8 mouse cellular contexts compared by ENCODE assay signal in genomic region chr11:59208153-59208831, GRCm38 (mm10). TPM values are rescaled to one million over a fixed set of nuclear protein-coding genes. Genes with fewer than 3 reads are reported as not detected.
DNase-seq lines count a peak whose midpoint lies in the region; ATAC-seq and TF ChIP-seq lines count a peak whose summit lies in the region.

TSS of gene 2310033P09Rik (plus strand) at chr11:59208321.

- TF ChIP-seq RAD21 in MEL (IDR thresholded peaks at IDR 0.05; ENCODE audit: low read depth, low read length): no peak

- H3K4me1 ChIP-seq in MEL (ENCODE audit: control insufficient read depth in 1 of 2, insufficient read depth in 2 of 2, low read length in 2 of 2): peaks cover 2 to 15% of the 10 kb centered on the region in 2 experiments; a peak in 3 of 4 replicates
- peaks cover 5% of the 10 kb centered on the region; the same call in 1 of the 2 replicates for H3K4me1 ChIP-seq in cerebellum, adult 2 months (ENCODE audit: control insufficient read depth, insufficient read depth, low read length)
- no peaks in the 10 kb centered on the region; the same call in 1 of the 2 replicates for H3K4me1 ChIP-seq in forebrain, postnatal 0 days (ENCODE audit: insufficient read depth)
- peaks cover 17% of the 10 kb centered on the region for H3K4me1 ChIP-seq in lung, adult 2 months (ENCODE audit: control insufficient read depth, insufficient read depth, low read length)
- H3K4me1 ChIP-seq in neural tube, embryonic 15.5 days: peaks cover 28% of the 10 kb centered on the region

- H3K27me3 ChIP-seq in MEL (ENCODE audit: control insufficient read depth in 1 of 2, insufficient read depth in 2 of 2, low read length in 2 of 2): no peaks in the 10 kb centered on the region
- H3K27me3 ChIP-seq in cerebellum, adult 2 months (ENCODE audit: control insufficient read depth, insufficient read depth, low read length): no peaks in the 10 kb centered on the region
- H3K27me3 ChIP-seq in forebrain, postnatal 0 days (ENCODE audit: insufficient read depth, low read length): no peaks in the 10 kb centered on the region
- no peaks in the 10 kb centered on the region for H3K27me3 ChIP-seq in neural tube, embryonic 15.5 days (replicated peaks)

- peak; percentile 92 for ATAC-seq in forebrain, postnatal 0 days
- ATAC-seq in neural tube, embryonic 15.5 days (ENCODE audit: low FRiP score): peak; percentile 89

- peak; percentile 98 for DNase-seq in MEL (ENCODE audit: low read depth, low spot score)
- peak; percentile 95 to 96 for DNase-seq in cerebellum, adult 2 months
- peak; percentile 99 for DNase-seq in forebrain, postnatal 0 days
- peak; percentile 93 to 95 for DNase-seq in heart, postnatal 36 days
- DNase-seq in layer of hippocampus, adult 2 months (ENCODE audit: low spot score in 2 of 2): peak; percentile 96
- DNase-seq in lung, adult 2 months: peak; percentile 91
- peak; percentile 95 for DNase-seq in testis, postnatal 10 days (ENCODE audit: low spot score)

- intact Hi-C loops in heart, postnatal 36 days (cut with DNase I): loop anchor here (2.0 to 10.0 kb wide), 2 partner anchors 19 to 253 kb away; partner anchors contain the start of genes Hist3h2a and Trim17

- WGBS in cerebellum, adult 2 months: under 1% methylated on average over 67 of the region's 67 CpGs
- 3% methylated on average over 65 of the region's 67 CpGs for WGBS in forebrain, postnatal 0 days
- under 1% methylated on average over 67 of the region's 67 CpGs for WGBS in lung, adult 2 months
- under 1% methylated on average over 67 of the region's 67 CpGs for WGBS in neural tube, embryonic 15.5 days

- TF ChIP-seq EP300 in MEL (IDR thresholded peaks at IDR 0.05; ENCODE audit: low read depth in 1 of 2, low read length in 2 of 2): no peak

- no peak for TF ChIP-seq CTCF in MEL (IDR thresholded peaks at IDR 0.05 in 2 of 3, conservative IDR thresholded peaks at IDR 0.05 in 1 of 3; ENCODE audit: control insufficient read depth in 1 of 3, insufficient read depth in 1 of 3, low read depth in 2 of 3, low read length in 3 of 3, poor library complexity in 1 of 3, severe bottlenecking in 1 of 3)
- no peak for TF ChIP-seq CTCF in cerebellum, adult 2 months (IDR thresholded peaks at IDR 0.05; ENCODE audit: borderline replicate concordance, insufficient read depth, low read depth, low read length)
- 0 out of 2 replicates have a peak, but pooled peaks have one; percentile 2 for TF ChIP-seq CTCF in forebrain, postnatal 0 days (IDR thresholded peaks at IDR 0.05; ENCODE audit: low read depth)
- TF ChIP-seq CTCF in layer of hippocampus, adult 2 months (conservative IDR thresholded peaks at IDR 0.05): no peak
- no peak for TF ChIP-seq CTCF in lung, adult 2 months (IDR thresholded peaks at IDR 0.05; ENCODE audit: insufficient read depth, low read length)

- peak within 1 kb of the TSS; percentile 79 for H3K27ac ChIP-seq in MEL (ENCODE audit: control insufficient read depth, low read depth, low read length)
- peak within 1 kb of the TSS; percentile 86 for H3K27ac ChIP-seq in cerebellum, adult 2 months (ENCODE audit: insufficient read depth, low read length)
- peak within 1 kb of the TSS; percentile 79 for H3K27ac ChIP-seq in forebrain, postnatal 0 days (ENCODE audit: low read depth, low read length)
- H3K27ac ChIP-seq in layer of hippocampus, adult 2 months: peak within 1 kb of the TSS; percentile 90
- peak within 1 kb of the TSS; percentile 92 for H3K27ac ChIP-seq in neural tube, embryonic 15.5 days (replicated peaks)

- peak within 1 kb of the TSS; percentile 82 for H3K9ac ChIP-seq in MEL (ENCODE audit: control insufficient read depth, low read depth, low read length, poor library complexity, severe bottlenecking)
- peak within 1 kb of the TSS; percentile 92 for H3K9ac ChIP-seq in forebrain, postnatal 0 days
- peak within 1 kb of the TSS; percentile 84 for H3K9ac ChIP-seq in neural tube, embryonic 15.5 days (replicated peaks)

- peak within 1 kb of the TSS; percentile 61 to 85 for H3K4me3 ChIP-seq in MEL (ENCODE audit: control insufficient read depth in 1 of 2, insufficient read depth in 1 of 2, low read depth in 2 of 2, low read length in 2 of 2)
- peak within 1 kb of the TSS; percentile 75 for H3K4me3 ChIP-seq in cerebellum, adult 2 months (replicated peaks; ENCODE audit: insufficient read depth, low read depth, low read length)
- H3K4me3 ChIP-seq in forebrain, postnatal 0 days (ENCODE audit: low read depth, low read length): peak within 1 kb of the TSS; percentile 98
- peak within 1 kb of the TSS; percentile 100 for H3K4me3 ChIP-seq in layer of hippocampus, adult 2 months
- H3K4me3 ChIP-seq in lung, adult 2 months (replicated peaks; ENCODE audit: extremely low read depth, low read depth, low read length): peak within 1 kb of the TSS; percentile 90
- H3K4me3 ChIP-seq in neural tube, embryonic 15.5 days (replicated peaks): peak within 1 kb of the TSS; percentile 85

- no peaks in the 10 kb centered on the region for H3K9me3 ChIP-seq in MEL (replicated peaks; ENCODE audit: insufficient read depth, low read length)
- no peaks in the 10 kb centered on the region for H3K9me3 ChIP-seq in forebrain, postnatal 0 days (ENCODE audit: low read length)
- no peaks in the 10 kb centered on the region for H3K9me3 ChIP-seq in neural tube, embryonic 15.5 days (replicated peaks)

- peak within 1 kb of the TSS; percentile 79 for H3K4me2 ChIP-seq in forebrain, postnatal 0 days (ENCODE audit: low read depth)
- peak within 1 kb of the TSS; percentile 91 for H3K4me2 ChIP-seq in neural tube, embryonic 15.5 days

- H3K36me3 ChIP-seq in MEL (ENCODE audit: control insufficient read depth in 1 of 2, insufficient read depth in 2 of 2, low read length in 2 of 2): peaks cover 15 to 22% of the 10 kb centered on the region in 2 experiments
- peaks cover 45% of the 10 kb centered on the region for H3K36me3 ChIP-seq in forebrain, postnatal 0 days (ENCODE audit: insufficient read depth)
- peaks cover 59% of the 10 kb centered on the region for H3K36me3 ChIP-seq in neural tube, embryonic 15.5 days

- peaks cover 17% of the 10 kb centered on the region for H3K79me2 ChIP-seq in MEL (ENCODE audit: control insufficient read depth, insufficient read depth, low read length, poor library complexity)

- peak; percentile 90 to 96 for TF ChIP-seq POLR2A in MEL (IDR thresholded peaks at IDR 0.05; ENCODE audit: control insufficient read depth in 1 of 2, insufficient read depth in 1 of 2, low read depth in 1 of 2, low read length in 2 of 2, poor library complexity in 1 of 2)
- peak; percentile 98 for TF ChIP-seq POLR2A in cerebellum, adult 2 months (IDR thresholded peaks at IDR 0.05; ENCODE audit: borderline replicate concordance, insufficient read depth, low read length)
- TF ChIP-seq POLR2A in lung, adult 2 months (IDR thresholded peaks at IDR 0.05; ENCODE audit: borderline replicate concordance, extremely low read depth, low read depth, low read length): peak; percentile 98

TF ChIP-seq in MEL, 35 proteins besides CTCF, POLR2A, EP300 and RAD21 (continues in another document):
- 0 out of 2 replicates have a peak, but pooled peaks have one; percentile 60 for TF ChIP-seq TBP (IDR thresholded peaks at IDR 0.05; ENCODE audit: low read depth, low read length)
- TF ChIP-seq ELF1 (IDR thresholded peaks at IDR 0.05; ENCODE audit: low read depth, low read length): 0 out of 2 replicates have a peak, but pooled peaks have one; percentile 61
- 0 out of 2 replicates have a peak, but pooled peaks have one; percentile 22 for TF ChIP-seq ZMIZ1 (IDR thresholded peaks at IDR 0.05; ENCODE audit: low read depth, low read length)
- TF ChIP-seq ZKSCAN1 (IDR thresholded peaks at IDR 0.05; ENCODE audit: low read depth, low read length): 0 out of 2 replicates have a peak, but pooled peaks have one; percentile 1
- TF ChIP-seq MAX (IDR thresholded peaks at IDR 0.05; ENCODE audit: low read length): peak; percentile 95
- TF ChIP-seq ETS1 (IDR thresholded peaks at IDR 0.05; ENCODE audit: low read depth, low read length): no peak; the same call in 1 of the 2 replicates
- no peak for TF ChIP-seq TAL1 (IDR thresholded peaks at IDR 0.05; ENCODE audit: low read length)
- no peak for TF ChIP-seq TCF12 (IDR thresholded peaks at IDR 0.05; ENCODE audit: low read depth, low read length)
- TF ChIP-seq JUND (IDR thresholded peaks at IDR 0.05; ENCODE audit: low read depth, low read length): no peak
- TF ChIP-seq MYC (IDR thresholded peaks at IDR 0.05; ENCODE audit: low read depth, low read length): peak; percentile 92
- peak; percentile 87 for TF ChIP-seq MXI1 (IDR thresholded peaks at IDR 0.05; ENCODE audit: low read depth, low read length)
- no peak for TF ChIP-seq BHLHE40 (IDR thresholded peaks at IDR 0.05; ENCODE audit: borderline replicate concordance, low read depth, low read length)
- no peak for TF ChIP-seq USF2 (IDR thresholded peaks at IDR 0.05; ENCODE audit: borderline replicate concordance in 1 of 2, insufficient read depth in 1 of 2, low read depth in 1 of 2, low read length in 2 of 2)
- TF ChIP-seq MAZ (IDR thresholded peaks at IDR 0.05; ENCODE audit: low read depth, low read length): no peak; the same call in 1 of the 2 replicates
- peak; percentile 76; the same call in 1 of the 2 replicates for TF ChIP-seq E2F4 (IDR thresholded peaks at IDR 0.05; ENCODE audit: borderline replicate concordance, low read depth, low read length)
- no peak for TF ChIP-seq ZNF384 (IDR thresholded peaks at IDR 0.05; ENCODE audit: low read depth, low read length)
- peak; percentile 94 for TF ChIP-seq NRF1 (IDR thresholded peaks at IDR 0.05; ENCODE audit: insufficient read depth, low read depth, low read length, poor library complexity, severe bottlenecking)
- TF ChIP-seq CHD1 (IDR thresholded peaks at IDR 0.05; ENCODE audit: low read depth, low read length): no peak
- peak; percentile 86; the same call in 1 of the 2 replicates for TF ChIP-seq POLR2AphosphoS5 (IDR thresholded peaks at IDR 0.05; ENCODE audit: borderline replicate concordance, low read depth, low read length)
- peak; percentile 89 for TF ChIP-seq HCFC1 (IDR thresholded peaks at IDR 0.05; ENCODE audit: low read depth, low read length)
- TF ChIP-seq MAFK (IDR thresholded peaks at IDR 0.05; ENCODE audit: borderline replicate concordance, low read depth, low read length): no peak

RNA-seq across cellular contexts. Expression of gene 2310033P09Rik, which starts in this region (rescaled TPM):
- 29.7 and 35.5 TPM in 2 replicates for total RNA-seq in MEL (2012; rRNA removed)
- polyA plus RNA-seq in MEL (2012; ENCODE audit: insufficient read depth in 1 of 2, insufficient read length in 2 of 2, low read depth in 1 of 2, low replicate concordance in 2 of 2, missing spikeins in 1 of 2): 10 to 100 TPM in 1 of 2 experiments, not detected in 1; 59.8 TPM
- 28.4 and 29.6 TPM in 2 replicates for polyA plus RNA-seq in cerebellum, adult 2 months (2012; rRNA removed)
- total RNA-seq in forebrain, postnatal 0 days (2014; rRNA removed): 5.2 and 6.9 TPM in 2 replicates
- polyA plus RNA-seq in forebrain, postnatal 0 days (2015; fragmentation: Nextera tagmentation; extraction: Ambion mirVana): 22.2 and 27.6 TPM in 2 replicates
- 1 to 10 TPM; 9.2 to 9.5 TPM for total RNA-seq in heart, postnatal 36 days (2021)
- total RNA-seq in layer of hippocampus, adult 2 months (2021): 10 to 100 TPM; 21.6 to 22.3 TPM
- polyA plus RNA-seq in lung, adult 2 months (2012; rRNA removed): 23.5 and 29.2 TPM in 2 replicates
- polyA plus RNA-seq in neural tube, embryonic 15.5 days (2015; fragmentation: Nextera tagmentation; extraction: Ambion mirVana): 27.3 and 28.6 TPM in 2 replicates

Comparison
In these comparisons a context has a peak if more than half of its experiments do, and no peak if none do; other contexts are left out.
1. Peak in every context shown above with its lines: DNase-seq, ATAC-seq, H3K4me3 ChIP-seq and H3K27ac ChIP-seq.